ENCODE assay signal across 15 mouse cellular contexts in the genomic region with DNA sequence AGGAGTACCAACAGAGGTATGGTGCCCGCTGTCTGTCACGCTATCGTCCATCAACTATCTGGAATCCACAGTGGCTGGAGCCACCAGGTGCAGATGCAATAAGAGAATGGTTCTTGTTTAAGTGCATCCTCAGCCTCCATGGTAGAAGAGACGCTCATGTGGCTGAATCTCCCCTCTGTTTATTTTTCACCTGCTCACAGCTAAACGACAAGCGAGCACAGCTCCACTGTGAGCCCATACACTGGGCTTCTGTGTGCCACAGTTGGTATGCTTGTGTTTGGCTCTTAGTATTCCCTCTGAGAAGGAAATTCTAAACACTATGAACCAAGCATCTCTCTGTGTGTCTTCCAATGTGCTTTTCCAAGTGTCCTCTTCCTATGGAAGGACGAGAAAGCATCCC.
"Had no signal": no experiment of that assay in that cellular context is flagged by ENCODE, and none has a peak within 500 bp of the region (broad histone marks: within the 10 kb centered on the region; RNA-seq: fewer than 3 reads in every experiment).

No protein-coding gene starts in this region.

- H3K27me3 ChIP-seq: limb, embryonic 12.5 days; limb, embryonic 15.5 days; midbrain, embryonic 13.5 days; neural tube, embryonic 13.5 days had no signal

- H3K9me3 ChIP-seq: limb, embryonic 12.5 days; limb, embryonic 15.5 days; midbrain, embryonic 13.5 days; neural tube, embryonic 13.5 days had no signal

- DNase-seq: liver, postnatal 0 days; retina, postnatal 1 day; right cerebral cortex, postnatal 4 days; thymus, adult 18-20 months; thymus, postnatal 36 days had no signal

- H3K4me3 ChIP-seq: limb, embryonic 12.5 days; limb, embryonic 15.5 days; midbrain, embryonic 13.5 days; myocyte; neural tube, embryonic 13.5 days had no signal

- H3K36me3 ChIP-seq: limb, embryonic 12.5 days; midbrain, embryonic 13.5 days; neural tube, embryonic 13.5 days had no signal

- H3K27ac ChIP-seq: limb, embryonic 12.5 days; limb, embryonic 15.5 days; liver, embryonic 14.5 days; macrophage; midbrain, embryonic 13.5 days; neural tube, embryonic 13.5 days had no signal

- H3K4me1 ChIP-seq: limb, embryonic 12.5 days; limb, embryonic 15.5 days; midbrain, embryonic 13.5 days; neural tube, embryonic 13.5 days had no signal

- ATAC-seq: liver, postnatal 0 days; lung, postnatal 0 days; midbrain, embryonic 13.5 days had no signal

- H3K4me2 ChIP-seq: limb, embryonic 12.5 days; limb, embryonic 15.5 days; liver, embryonic 11.5 days; lung, embryonic 14.5 days; midbrain, embryonic 13.5 days; neural tube, embryonic 13.5 days had no signal

- H3K9ac ChIP-seq: limb, embryonic 12.5 days; limb, embryonic 15.5 days; liver, embryonic 14.5 days; liver, postnatal 0 days; lung, embryonic 14.5 days; midbrain, embryonic 13.5 days; neural tube, embryonic 13.5 days had no signal
